Mouse (Mus musculus) E14TG2a.4 (cell line): ENCODE results near the gene Phactr2.

Experiments
- CTCF ChIP-seq: conservative IDR thresholded peaks from 2 replicates; pipeline ENCODE4 v1.5.1; 2014; ENCODE audit warnings: low read length
- POU5F1 ChIP-seq: IDR thresholded peaks from 2 replicates; pipeline ENCODE4 v1.6.1; 2014; ENCODE audit warnings: low read length, borderline replicate concordance

DNA sequence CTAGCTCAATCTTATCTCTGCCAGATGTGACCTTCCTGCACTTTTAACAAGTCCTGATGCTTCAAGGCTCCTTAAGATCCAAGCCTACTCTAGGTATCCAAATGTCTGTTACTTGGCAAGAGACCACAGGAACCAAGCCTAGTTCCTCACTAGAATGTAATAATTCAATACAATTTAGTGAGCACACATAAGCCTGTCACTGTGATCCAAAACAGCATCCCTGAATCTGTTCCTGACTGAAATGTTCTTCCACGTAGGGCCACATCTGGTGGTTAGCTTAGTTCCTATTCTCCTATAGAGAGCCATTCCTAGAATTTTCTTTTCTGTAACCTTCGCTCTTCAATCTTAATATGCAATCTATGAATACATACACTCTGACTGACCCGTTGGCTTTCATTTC lies 287.5 kb downstream of the Phactr2 start:
- TF ChIP-seq CTCF (no peak), POU5F1 (no peak)
